Mouse (Mus musculus): Measurements from ENCODE around the gene Tmem80. TPM values are rescaled to one million over a fixed set of nuclear protein-coding genes. Genes with fewer than 3 reads are reported as not detected.
A peak's percentile ranks its signal among the peaks of the same experiment; 100 is the strongest.

Tmem80 gene
- total RNA-seq, 2 experiments from 2014 or later: 24.6 to 34.6 TPM

DNA sequence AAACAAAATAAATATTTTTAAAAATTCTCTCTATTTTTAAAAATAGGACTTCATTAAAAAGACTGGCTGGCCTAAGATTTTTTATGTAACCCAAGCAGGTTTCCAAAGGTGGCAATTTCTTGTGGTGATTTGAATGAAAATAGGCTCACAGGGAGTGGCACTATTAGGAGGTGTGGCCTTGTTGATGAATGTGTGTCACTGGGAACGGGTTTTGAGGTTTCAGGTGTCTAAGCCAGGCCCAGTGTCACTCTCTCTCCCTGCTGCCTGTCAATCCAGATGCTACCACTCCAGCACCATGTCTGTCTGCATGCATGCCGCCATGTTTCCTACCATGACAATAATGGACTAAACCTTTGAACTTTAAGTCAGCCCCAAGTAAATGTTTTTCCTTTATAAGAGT, 8.1 kb upstream of the Tmem80 start:
- no peak for DNase-seq (ENCODE audit: low spot score in 2 of 2)

- DNase-seq (ENCODE audit: low spot score in 2 of 2): no peak
Measured at GRCm38 (mm10) chr7:141324686-141325085, 2.9 kb upstream of the Tmem80 start.

DNA sequence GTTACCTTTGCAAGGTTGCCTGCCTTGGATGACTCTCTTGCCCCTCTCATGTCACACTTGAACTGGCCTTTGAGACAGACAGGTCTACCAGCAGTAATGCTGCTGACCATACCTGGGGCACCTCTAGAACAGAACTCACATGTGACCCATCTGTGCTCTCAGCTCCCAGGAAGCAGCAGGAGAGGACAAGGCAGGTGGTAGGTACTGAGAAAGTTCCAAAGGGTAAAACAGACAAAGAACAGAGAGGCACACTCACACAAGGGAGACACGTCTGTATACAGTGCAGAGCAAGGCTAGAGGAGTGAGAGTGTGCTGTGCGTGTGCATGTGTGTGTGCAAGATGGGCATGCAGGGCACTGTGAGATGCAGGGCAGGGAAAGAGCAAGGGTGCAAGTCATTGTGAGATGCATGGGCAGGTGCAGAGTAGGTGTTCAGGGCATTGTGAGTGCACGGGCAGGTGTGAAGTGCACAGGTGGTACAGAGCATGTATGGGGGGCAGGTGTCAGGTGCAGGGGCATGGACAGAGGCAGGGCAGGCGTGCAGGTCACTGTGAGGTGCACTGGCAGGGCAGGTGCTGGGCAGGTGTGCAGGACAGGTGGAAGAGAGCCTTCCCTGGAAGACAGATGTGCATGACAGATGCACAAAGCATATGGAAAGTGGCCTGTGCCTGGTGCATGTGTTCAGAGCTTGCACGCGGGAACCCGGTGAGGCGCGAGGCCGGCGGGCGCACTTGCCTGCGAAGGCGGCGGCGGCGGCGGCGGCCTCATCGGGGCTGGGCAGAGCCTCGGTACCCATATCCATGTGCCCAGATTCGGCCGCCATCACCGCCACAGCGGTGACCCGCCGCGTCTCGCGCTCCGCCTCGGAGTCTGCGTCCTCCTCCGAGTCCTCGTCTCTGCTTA, 743 bp upstream of the Tmem80 start:
- DNase-seq (ENCODE audit: low spot score in 2 of 2): peak in 1 of 2 experiments; percentile 11

DNA sequence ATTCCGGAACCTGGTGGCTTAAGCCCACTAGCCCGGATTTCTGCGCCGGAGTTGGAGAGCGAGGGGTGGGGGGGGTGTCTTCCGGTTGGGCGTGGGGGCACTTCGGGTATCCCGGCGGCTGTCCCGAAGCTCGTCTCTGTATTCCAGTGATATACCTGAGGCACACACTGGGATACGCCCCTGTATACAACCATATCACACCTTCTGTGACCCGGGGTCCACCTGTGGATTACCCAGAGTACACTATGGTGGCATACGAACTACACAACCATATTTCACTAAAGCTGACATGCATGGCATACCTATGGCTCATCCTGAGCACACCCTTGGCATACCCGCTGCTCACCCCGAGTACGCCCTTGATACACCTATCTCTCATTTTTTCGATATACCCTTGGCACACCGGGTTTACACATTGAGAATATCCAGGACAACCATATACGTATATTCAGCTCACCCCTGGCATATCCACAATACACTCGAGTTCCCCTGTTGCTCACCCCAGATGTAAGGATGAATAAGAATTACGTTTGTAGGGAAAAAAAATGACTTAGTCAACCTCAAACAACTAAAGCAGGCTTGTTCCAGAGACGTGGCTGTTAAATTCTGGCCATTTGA, 943 bp downstream of the Tmem80 start:
- no peak for DNase-seq (ENCODE audit: low spot score in 2 of 2)

DNA sequence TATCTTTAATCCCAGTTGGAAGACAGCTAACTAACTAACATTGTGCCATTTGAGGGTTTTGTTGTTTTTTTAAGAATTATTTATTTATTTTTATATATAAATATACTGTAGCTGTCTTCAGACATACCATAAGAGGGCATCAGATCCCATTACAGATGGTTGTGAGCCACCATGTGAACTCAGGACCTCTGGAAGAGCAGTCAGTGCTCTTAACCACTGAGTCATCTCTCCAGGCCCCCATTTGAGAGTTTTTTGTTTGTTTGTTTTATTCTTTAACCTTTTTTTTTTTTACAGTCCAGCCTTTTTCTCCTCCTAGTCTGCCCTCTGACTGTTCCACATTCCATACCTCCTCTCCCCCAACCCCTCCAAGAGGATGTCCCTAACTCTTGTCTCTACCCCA, 3.2 kb downstream of the Tmem80 start:
- DNase-seq (ENCODE audit: low spot score in 2 of 2): no peak

GRCm38 (mm10) chr7:141331990-141332389, 4.5 kb downstream of the Tmem80 start:
- no peak for DNase-seq (ENCODE audit: low spot score in 2 of 2)

GRCm38 (mm10) chr7:141335044-141335579, 7.6 kb downstream of the Tmem80 start:
- DNase-seq (ENCODE audit: low spot score in 2 of 2): no peak

DNA sequence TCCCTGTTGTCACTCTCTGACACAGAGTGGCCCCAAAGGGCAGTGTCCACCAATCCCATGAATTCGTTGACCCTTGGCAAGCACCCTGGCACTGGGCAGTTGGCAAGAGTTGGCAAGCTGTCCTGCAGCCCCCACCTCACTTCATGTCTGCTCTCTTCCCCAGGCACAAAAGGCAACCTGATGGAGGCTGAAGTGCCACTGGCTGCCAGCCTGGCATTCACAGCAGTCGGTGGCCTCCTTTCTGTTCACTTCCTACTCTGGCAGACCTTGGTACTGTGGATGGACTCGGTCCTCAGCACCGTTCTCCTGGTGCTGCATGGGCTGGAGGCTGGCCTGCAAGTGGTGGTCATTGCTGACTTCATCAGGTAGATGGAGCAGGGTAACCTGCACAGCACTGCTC, 8.1 kb downstream of the Tmem80 start:
- DNase-seq (ENCODE audit: low spot score in 2 of 2): peak in 1 of 2 experiments; percentile 19

GRCm38 (mm10) chr7:141336296-141336695, 8.8 kb downstream of the Tmem80 start:
- no peak for DNase-seq (ENCODE audit: low spot score in 2 of 2)

DNA sequence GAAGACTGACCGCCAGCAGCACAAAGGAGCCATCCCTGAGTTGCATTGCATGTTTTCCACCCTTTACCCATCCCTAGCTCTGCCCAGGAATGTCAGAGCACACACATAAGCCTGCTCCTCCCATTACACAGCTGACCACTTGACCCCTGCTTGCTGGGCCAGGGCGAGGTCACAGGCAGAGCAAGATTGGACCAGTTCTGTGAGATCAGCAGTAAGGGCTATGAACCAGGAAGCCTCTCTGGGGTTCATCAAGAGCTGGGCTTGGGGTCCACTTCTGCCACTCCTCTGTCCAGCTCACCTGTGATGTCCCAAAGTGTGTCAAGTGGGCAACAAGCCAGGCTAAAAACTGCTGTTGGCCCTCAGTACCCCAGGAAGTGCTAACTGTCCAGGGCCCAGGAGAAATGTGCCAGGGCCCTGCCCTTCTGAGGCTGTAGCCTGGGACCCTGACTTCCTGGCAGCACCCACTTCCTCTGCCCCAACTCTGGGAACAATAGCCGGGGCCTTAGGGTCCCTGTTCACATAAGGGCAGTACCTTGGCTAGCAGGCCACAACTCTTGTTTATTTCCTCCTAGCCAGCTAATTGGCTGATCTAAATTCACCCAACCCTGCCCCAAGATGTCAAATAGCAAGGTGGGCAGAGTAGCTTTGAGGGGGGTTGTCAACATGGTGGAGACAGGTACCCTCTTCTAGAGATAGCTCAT, 10.3 kb downstream of the Tmem80 start:
- DNase-seq (ENCODE audit: low spot score in 2 of 2): no peak

- no peak for DNase-seq (ENCODE audit: low spot score in 2 of 2)
Measured at GRCm38 (mm10) chr7:141338576-141339131, 11.1 kb downstream of the Tmem80 start, which contains the start of gene Eps8l2. TSS of gene Eps8l2 (plus strand) at chr7:141338880.

DNA sequence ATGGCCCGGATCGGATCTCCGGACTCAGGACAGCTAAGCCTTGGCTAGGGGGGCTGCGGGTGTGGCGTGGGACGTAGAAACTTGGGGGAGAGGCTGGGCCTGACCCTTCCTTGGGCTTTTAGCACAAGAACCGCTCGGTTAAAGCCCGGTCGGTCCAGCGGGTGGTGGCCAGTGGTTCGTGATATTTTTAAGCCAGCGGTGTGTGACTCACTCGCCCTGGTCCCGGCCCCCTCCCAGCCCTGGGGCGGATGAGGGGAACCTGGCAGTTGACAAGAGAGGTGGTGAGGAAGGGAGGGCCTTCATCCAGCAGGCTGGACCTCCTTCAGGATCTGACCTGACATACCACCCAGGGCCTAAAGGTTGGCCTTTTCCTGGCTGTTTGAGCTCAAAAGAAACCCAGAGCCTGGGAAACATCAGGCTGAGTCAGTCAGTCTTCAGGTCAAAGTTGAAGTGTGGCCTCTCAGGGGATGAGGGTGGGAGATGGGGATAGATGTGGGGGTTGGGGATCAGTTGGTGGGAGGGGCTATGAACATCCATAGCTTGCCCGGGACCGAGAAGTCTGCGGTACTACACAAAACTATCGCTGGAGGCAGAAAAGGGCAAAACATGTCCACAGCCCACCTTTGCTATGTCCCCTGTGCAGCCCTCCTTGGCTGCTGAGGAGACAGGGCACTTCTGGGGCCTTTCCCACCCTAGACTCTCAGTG, 11.8 kb downstream of the Tmem80 start:
- DNase-seq (ENCODE audit: low spot score in 2 of 2): no peak

DNA sequence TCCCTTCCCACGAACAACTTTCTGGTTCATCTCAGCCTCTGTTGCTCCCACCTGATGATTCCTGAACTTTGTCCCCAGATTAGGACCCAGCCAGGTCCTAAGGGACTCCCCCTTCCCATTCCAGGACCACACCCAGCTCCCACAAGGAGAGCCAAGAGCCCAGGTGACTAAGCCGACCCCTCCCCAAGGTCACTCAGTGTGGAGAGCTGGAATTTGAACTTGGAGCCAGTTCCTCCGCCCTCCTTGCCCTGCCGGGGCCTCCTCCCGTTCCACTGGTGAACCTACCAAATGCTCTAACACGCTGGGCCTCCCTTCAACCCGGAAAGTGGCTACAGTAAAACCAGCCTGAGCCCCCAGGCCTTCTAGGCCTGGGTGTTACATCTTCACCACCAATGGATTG, 12.5 kb downstream of the Tmem80 start:
- DNase-seq (ENCODE audit: low spot score in 2 of 2): no peak

DNA sequence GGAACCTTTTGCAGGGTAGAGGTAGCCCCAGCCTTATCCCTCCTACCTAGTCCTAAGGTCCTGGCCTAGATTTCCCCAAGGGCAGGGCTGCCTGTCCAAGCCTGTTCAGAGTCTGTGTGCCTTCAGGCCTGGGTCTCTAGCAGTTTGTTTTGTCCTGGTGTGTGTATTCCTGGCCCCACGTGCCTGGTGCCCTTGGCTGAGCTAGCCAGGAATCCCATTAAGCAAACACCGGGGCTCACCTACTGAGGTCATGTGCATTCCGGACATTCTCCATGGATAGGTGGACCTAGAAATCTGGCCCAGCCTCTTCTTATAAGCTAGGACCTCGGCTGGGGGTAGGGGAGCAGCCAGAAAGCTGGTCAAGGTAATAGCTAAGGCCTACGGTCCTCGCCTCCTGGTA, 12.9 kb downstream of the Tmem80 start:
- DNase-seq (ENCODE audit: low spot score in 2 of 2): no peak

DNA sequence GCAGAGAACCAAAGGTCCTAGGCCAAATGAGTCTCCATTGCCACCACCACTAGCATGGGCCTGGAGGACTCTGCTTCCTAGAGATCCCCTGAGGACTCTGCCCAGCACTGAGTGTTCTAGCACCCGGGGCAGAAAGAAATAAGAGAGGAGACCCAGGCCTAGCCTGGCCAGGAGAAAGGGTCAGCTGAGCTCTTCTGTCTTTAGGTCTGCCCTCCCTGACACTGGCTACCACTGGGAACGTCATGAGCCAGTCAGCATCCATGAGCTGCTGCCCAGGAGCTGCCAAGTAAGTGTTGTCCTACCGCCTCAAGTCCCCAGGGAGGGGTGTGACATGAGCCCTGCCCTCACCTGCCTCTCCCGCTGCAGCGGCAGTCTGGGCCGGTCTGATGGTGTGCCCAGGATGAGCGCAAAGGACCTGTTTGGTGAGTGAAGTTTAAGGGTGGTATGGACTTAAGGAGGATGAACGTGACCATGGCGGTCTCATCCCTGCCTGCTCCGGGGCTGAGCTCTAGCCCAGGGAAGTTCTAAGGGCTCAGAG, 14.2 kb downstream of the Tmem80 start:
- no peak for DNase-seq (ENCODE audit: low spot score in 2 of 2)

DNA sequence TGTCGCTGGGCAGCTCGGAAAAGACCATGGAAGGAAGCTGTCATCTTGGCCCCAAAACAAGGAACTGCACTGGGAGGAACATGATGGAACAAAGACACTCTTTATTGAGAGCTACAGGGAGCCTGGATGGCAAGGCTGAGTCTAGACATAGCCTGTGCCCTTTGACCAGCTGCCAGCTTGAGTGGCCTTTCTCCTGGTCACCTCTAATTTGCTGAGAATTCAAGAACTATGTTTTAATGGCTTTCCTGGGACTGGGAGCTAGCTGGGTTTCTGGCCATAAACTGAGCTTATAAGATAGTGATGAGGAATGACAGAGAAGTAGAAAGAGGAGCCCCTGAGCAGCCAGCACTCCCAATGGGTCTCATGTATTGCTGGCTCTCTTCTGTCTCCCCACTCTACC, 15.7 kb downstream of the Tmem80 start:
- no peak for DNase-seq (ENCODE audit: low spot score in 2 of 2)

GRCm38 (mm10) chr7:141343696-141344095, 16.2 kb downstream of the Tmem80 start:
- no peak for DNase-seq (ENCODE audit: low spot score in 2 of 2)

DNA sequence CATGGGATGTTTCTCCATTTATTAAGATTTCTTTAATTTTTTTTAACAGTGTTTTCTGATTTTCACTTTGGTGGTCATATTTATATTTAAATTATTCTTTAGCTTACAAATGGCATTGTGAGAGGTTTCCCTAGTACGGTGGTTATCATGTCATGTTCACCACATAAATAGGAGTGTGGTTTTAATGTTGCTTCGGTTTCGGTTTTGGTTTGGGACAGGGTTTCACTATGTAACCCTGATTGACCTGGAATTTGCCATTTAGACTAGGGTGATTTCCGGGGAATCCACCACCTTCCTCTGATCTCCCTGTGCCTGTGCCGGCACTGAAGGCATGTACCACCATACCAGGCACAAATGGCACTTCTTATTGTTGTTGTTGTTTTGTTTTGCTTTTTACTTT, 17.2 kb downstream of the Tmem80 start:
- DNase-seq (ENCODE audit: low spot score in 2 of 2): no peak

GRCm38 (mm10) chr7:141351061-141351460, 23.5 kb downstream of the Tmem80 start:
- no peak for DNase-seq (ENCODE audit: low spot score in 2 of 2)

GRCm38 (mm10) chr7:141355051-141355450, 27.5 kb downstream of the Tmem80 start:
- DNase-seq (ENCODE audit: low spot score in 2 of 2): no peak
